Comparison of ENCODE assay signal across 1 mouse cellular context in genomic region chr8:123797928-123798327, GRCm38 (mm10).
A peak's percentile ranks its signal among the peaks of the same experiment; 100 is the strongest.
TF ChIP-seq lines count a peak whose summit lies in the region.

No protein-coding gene starts in this region.

TF ChIP-seq in MEL, 35 proteins besides CTCF, POLR2A, EP300 and RAD21 (continued from another document):
- TF ChIP-seq MXI1 (IDR thresholded peaks at IDR 0.05; ENCODE audit: low read depth, low read length) = peak; percentile 68
- no peak for TF ChIP-seq ZKSCAN1 (IDR thresholded peaks at IDR 0.05; ENCODE audit: low read depth, low read length)
TF ChIP-seq in MEL: peak in this region for 20.
